Mouse (Mus musculus) CD8-positive naive resting alpha-beta T cell, adult 57 days (primary cell): ENCODE data around the gene Apba3. TPM values are rescaled to one million over a fixed set of nuclear protein-coding genes. Genes with fewer than 3 reads are reported as not detected.

Experiments used
- total RNA-seq: library from RNA; stranded (reverse); gene quantifications from one replicate; pipeline ENCODE4 v1.2.4, GENCODE M21; 2023

Gene Apba3
- 27.2 TPM for total RNA-seq

GRCm38 (mm10) chr10:81266211-81267105, at the start of gene Apba3, which contains the start of gene Mrpl54:
Apba3 (plus strand) TSS chr10:81266960.
Mrpl54 (minus strand) TSS chr10:81266934.

GRCm38 (mm10) chr10:81230438-81231332, 36.1 kb upstream of the Apba3 start, which contains the start of gene Atcay:
Atcay (minus strand) TSS chr10:81230833.

GRCm38 (mm10) chr10:81232580-81233225, 34.1 kb upstream of the Apba3 start, which contains the start of gene Zfr2:
Zfr2 (plus strand) TSS chr10:81233155.

GRCm38 (mm10) chr10:81252424-81253419, 14.0 kb upstream of the Apba3 start, which contains the start of gene Matk:
Matk (plus strand) TSS chr10:81252935.

GRCm38 (mm10) chr10:81291511-81292104, 24.8 kb downstream of the Apba3 start, which contains the start of gene Tjp3:
Tjp3 (minus strand) TSS chr10:81291581.

GRCm38 (mm10) chr10:81292554-81293333, 26.0 kb downstream of the Apba3 start, which contains the start of gene Pip5k1c:
Pip5k1c (plus strand) TSS chr10:81292963.

GRCm38 (mm10) chr10:81320550-81321347, 54.0 kb downstream of the Apba3 start, which contains the start of gene Cactin:
Cactin (plus strand) TSS chr10:81321103.

Other genes starting within 250 kb of the Apba3 start
- not detected for gene Diras1, start 241.3 kb upstream of the Apba3 start, total RNA-seq
- gene Slc39a3, start 229.5 kb upstream of the Apba3 start, total RNA-seq, result 16.8 TPM
- 52.5 TPM for gene Sgta, start 206.8 kb upstream of the Apba3 start, total RNA-seq
- 11.8 TPM for gene Thop1, start 196.9 kb upstream of the Apba3 start, total RNA-seq
- gene Creb3l3, start 168.1 kb upstream of the Apba3 start, total RNA-seq, result not detected
- gene Map2k2, start 161.0 kb upstream of the Apba3 start, total RNA-seq, result 113 TPM
- gene Zbtb7a, start 131.7 kb upstream of the Apba3 start, total RNA-seq, result 75.4 TPM
- 41.2 TPM for gene Pias4, start 99.0 kb upstream of the Apba3 start, total RNA-seq
- 2,569 TPM for gene Eef2, start 90.3 kb upstream of the Apba3 start, total RNA-seq
- 63.4 TPM for gene Dapk3, start 84.0 kb upstream of the Apba3 start, total RNA-seq
- gene 4930442H23Rik, start 83.1 kb upstream of the Apba3 start, total RNA-seq, result not detected
- gene Nmrk2, start 64.9 kb upstream of the Apba3 start, total RNA-seq, result 0.37 TPM
- gene Atcay, start 36.1 kb upstream of the Apba3 start, total RNA-seq, result 0.12 TPM
- gene Zfr2, start 33.8 kb upstream of the Apba3 start, total RNA-seq, result 6.8 TPM
- 21.5 TPM for gene Matk, start 14.0 kb upstream of the Apba3 start, total RNA-seq
- 123 TPM for gene Mrpl54, start within 50 bp of the Apba3 start, total RNA-seq
- gene Tjp3, start 24.6 kb downstream of the Apba3 start, total RNA-seq, result 4.8 TPM
- 106 TPM for gene Pip5k1c, start 26.0 kb downstream of the Apba3 start, total RNA-seq
- gene Cactin, start 54.1 kb downstream of the Apba3 start, total RNA-seq, result 48.0 TPM
- 39.9 TPM for gene Tbxa2r, start 61.8 kb downstream of the Apba3 start, total RNA-seq
- not detected for gene Gipc3, start 76.3 kb downstream of the Apba3 start, total RNA-seq
- 41.6 TPM for gene Hmg20b, start 83.5 kb downstream of the Apba3 start, total RNA-seq
- 4.8 TPM for gene Mfsd12, start 90.5 kb downstream of the Apba3 start, total RNA-seq
- gene 4930404N11Rik, start 98.9 kb downstream of the Apba3 start, total RNA-seq, result 5.7 TPM
- gene Fzr1, start 111.6 kb downstream of the Apba3 start, total RNA-seq, result 30.6 TPM
- gene Dohh, start 117.5 kb downstream of the Apba3 start, total RNA-seq, result 44.9 TPM
- 5.8 TPM for gene Gm48551, start 117.5 kb downstream of the Apba3 start, total RNA-seq
- gene Gm48552, start 122.0 kb downstream of the Apba3 start, total RNA-seq, result 4.2 TPM
- gene Smim24, start 126.1 kb downstream of the Apba3 start, total RNA-seq, result 5.3 TPM
- gene Nfic, start 188.7 kb downstream of the Apba3 start, total RNA-seq, result 20.7 TPM
- gene Celf5, start 215.7 kb downstream of the Apba3 start, total RNA-seq, result not detected
- 216 TPM for gene Ncln, start 229.4 kb downstream of the Apba3 start, total RNA-seq
- 131 TPM for gene S1pr4, start 233.2 kb downstream of the Apba3 start, total RNA-seq